Mouse (Mus musculus) v-Abl transformed pro-B cells (cell line): ENCODE measurements around the gene Tacc2.

Experiments
- in situ Hi-C, 2 experiments: fragments of 400-800 bp; cut with MboI; formaldehyde crosslinking; loops; one replicate each; pipeline ENCODE4 v1.15.1; 2025; ENCODE audit not compliant: unreplicated experiment in 2 of 2

The Tacc2 gene

GRCm38 (mm10) chr7:130603556-130603955 is 26.3 kb downstream of the Tacc2 start:
- in situ Hi-C loops = no loop called here

GRCm38 (mm10) chr7:130604390-130604789 is 27.2 kb downstream of the Tacc2 start:
- in situ Hi-C loops = no loop called here

GRCm38 (mm10) chr7:130605111-130605510 is 27.9 kb downstream of the Tacc2 start:
- in situ Hi-C loops = no loop called here

GRCm38 (mm10) chr7:130606958-130607357 is 29.7 kb downstream of the Tacc2 start:
- in situ Hi-C loops = no loop called here

GRCm38 (mm10) chr7:130613973-130614372 is 36.7 kb downstream of the Tacc2 start:
- in situ Hi-C loops = no loop called here

- in situ Hi-C loops = no loop called here
These were observed 40.4 kb downstream of the Tacc2 start for GRCm38 (mm10) chr7:130617591-130617990.

- in situ Hi-C loops = no loop called here
These were observed 43.8 kb downstream of the Tacc2 start for GRCm38 (mm10) chr7:130621068-130621467.

- in situ Hi-C loops = no loop called here
These were observed 44.7 kb downstream of the Tacc2 start for GRCm38 (mm10) chr7:130621953-130622352.

GRCm38 (mm10) chr7:130622359-130622758 is 45.1 kb downstream of the Tacc2 start:
- in situ Hi-C loops = no loop called here

- in situ Hi-C loops = no loop called here
These were observed 47.1 kb downstream of the Tacc2 start for GRCm38 (mm10) chr7:130624299-130624698.

- in situ Hi-C loops = no loop called here
These were observed 48.1 kb downstream of the Tacc2 start for GRCm38 (mm10) chr7:130625361-130625760.

- in situ Hi-C loops = no loop called here
These were observed 51.4 kb downstream of the Tacc2 start for GRCm38 (mm10) chr7:130628601-130629000.

- in situ Hi-C loops = no loop called here
These were observed 52.8 kb downstream of the Tacc2 start for GRCm38 (mm10) chr7:130629999-130630398.

- in situ Hi-C loops = no loop called here
These were observed 53.7 kb downstream of the Tacc2 start for GRCm38 (mm10) chr7:130630956-130631355.

GRCm38 (mm10) chr7:130631553-130632378 is 54.5 kb downstream of the Tacc2 start:
- in situ Hi-C loops = no loop called here

- in situ Hi-C loops = no loop called here
These were observed 55.1 kb downstream of the Tacc2 start for GRCm38 (mm10) chr7:130632379-130632732.

- in situ Hi-C loops = no loop called here
These were observed 57.1 kb downstream of the Tacc2 start for GRCm38 (mm10) chr7:130634259-130634871.

GRCm38 (mm10) chr7:130635212-130635611 is 58.0 kb downstream of the Tacc2 start:
- in situ Hi-C loops = no loop called here

GRCm38 (mm10) chr7:130636274-130636673 is 59.0 kb downstream of the Tacc2 start:
- in situ Hi-C loops = no loop called here

GRCm38 (mm10) chr7:130636902-130637301 is 59.7 kb downstream of the Tacc2 start:
- in situ Hi-C loops = no loop called here

GRCm38 (mm10) chr7:130637811-130638210 is 60.6 kb downstream of the Tacc2 start:
- in situ Hi-C loops = no loop called here

- in situ Hi-C loops = no loop called here
These were observed 63.4 kb downstream of the Tacc2 start for GRCm38 (mm10) chr7:130640681-130641080.
